Mouse (Mus musculus): ENCODE data around the gene Gipc2.

GRCm38 (mm10) chr3:152211731-152212279 lies 45.8 kb upstream of the Gipc2 start:
- TF ChIP-seq POLR2A (IDR thresholded peaks at IDR 0.05; ENCODE audit: insufficient read depth, low read length) (no peak), EP300 (IDR thresholded peaks at IDR 0.05; ENCODE audit: insufficient read depth, low read depth, low read length) (no peak), CTCF (IDR thresholded peaks at IDR 0.05; ENCODE audit: low read depth, low read length) (no peak)
